Mouse (Mus musculus): Measurements from ENCODE around the gene Aebp1.
"Not testable (repeated sequence)": the region's sequence is repeated elsewhere in the genome, so short reads cannot be mapped to it uniquely, and the experiment has no call there.

Gene Aebp1

DNA sequence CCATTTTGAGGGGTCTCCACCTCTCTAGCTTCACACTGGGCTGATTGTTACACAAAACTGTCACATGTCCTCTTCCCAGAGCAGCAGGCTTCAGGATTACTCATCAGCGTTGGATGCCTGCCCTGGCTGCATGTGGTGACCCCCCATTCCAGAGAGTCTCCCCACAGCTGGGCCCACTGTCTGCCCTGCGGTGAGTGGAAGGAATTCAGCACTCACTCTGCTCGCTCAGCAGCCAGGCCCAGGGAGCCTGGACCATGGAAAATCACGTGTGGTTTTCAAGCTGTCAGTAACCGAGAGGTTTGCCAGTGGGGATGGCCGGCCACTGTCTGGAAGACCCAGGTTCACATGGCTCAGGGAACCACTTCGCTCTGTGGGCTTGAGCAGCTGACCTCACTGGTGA lies 5.8 kb upstream of the Aebp1 start:
- peak; percentile 74 to 78 for DNase-seq (ENCODE audit: low spot score in 2 of 2)

DNA sequence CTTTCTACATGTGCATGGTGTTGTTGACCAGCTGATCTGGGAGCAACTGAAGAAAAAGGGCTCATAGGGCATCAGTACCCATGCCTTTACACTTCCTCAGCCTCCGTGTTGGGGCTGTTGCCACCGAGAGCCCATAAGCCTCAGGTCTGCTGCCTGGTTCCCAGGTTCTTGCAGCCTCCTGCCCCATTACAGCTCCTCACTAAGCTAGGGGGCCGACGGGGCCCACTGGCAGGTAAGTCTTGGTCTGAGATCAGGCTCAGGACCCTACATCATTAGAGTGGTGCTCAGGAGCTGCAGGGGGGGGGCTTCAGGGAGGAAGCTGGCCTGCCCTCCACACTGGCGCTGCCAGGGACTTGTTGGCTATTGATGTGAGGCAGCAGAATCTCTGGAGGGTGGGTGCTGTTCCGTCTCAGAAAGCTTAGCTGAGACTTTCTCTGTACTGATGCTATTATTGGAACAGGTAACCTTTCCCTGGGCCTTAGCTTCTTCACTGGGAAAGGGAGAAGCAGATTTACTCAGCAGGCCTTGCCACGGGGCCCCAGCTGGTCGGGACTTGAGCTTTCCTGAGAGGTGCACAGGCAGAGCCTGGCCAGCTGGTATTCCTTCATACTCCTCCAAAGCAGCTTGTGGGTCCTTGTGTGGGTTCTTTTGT lies 5.1 kb upstream of the Aebp1 start:
- no peak for DNase-seq (ENCODE audit: low spot score in 2 of 2)

DNA sequence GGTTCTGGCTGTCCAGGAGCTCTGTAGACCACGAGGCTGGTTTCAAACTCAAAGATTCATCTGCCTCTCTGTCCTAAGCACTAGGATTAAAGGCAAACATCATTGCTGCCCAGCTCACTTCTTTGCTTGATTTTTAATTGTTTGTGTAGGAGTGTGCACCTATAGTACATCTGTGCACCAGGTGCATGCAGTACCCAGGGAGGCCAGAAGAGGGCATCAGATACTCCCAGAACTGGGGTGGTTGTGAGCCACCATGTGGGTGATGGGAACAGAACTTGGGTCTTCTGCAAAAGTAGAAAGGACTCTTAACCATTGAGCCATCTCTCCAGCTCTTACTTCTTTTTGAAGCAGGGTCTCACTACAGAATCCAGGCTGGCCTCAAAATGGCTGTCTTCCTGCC lies 3.0 kb upstream of the Aebp1 start:
- no peak for DNase-seq (ENCODE audit: low spot score in 2 of 2)

DNA sequence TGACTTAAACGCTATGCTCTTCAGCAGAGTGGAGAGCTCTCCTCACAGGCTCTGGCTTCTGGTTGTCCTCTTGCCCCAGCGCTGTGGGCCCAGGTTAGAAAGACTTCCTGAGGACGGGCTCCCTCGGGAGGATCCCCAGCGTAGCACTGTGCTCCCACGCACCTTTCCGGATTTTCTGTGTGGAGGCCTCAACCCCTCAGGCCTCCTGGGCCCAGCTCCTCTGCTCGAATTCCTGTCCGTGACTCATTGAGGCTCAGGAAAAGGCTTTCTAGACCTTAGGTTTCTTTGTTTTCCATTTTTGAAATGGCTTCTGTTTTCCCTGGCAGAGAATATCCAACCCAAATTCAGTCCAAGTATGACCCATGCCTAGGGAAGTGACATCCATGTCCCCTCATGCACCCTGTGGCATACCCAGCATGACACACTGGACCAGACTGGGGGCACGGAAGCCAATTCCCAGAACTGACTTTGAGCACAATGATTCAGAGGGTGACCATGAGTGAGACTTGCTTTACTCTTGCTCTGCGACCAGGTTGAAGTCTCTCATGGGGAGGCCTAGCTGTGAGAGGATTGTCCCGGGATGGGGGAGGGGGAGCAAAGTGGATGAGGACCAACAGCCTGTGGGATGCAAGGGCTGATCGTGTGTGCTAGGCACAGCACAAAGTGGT lies 1.7 kb upstream of the Aebp1 start:
- no peak for DNase-seq (ENCODE audit: low spot score in 2 of 2)

DNA sequence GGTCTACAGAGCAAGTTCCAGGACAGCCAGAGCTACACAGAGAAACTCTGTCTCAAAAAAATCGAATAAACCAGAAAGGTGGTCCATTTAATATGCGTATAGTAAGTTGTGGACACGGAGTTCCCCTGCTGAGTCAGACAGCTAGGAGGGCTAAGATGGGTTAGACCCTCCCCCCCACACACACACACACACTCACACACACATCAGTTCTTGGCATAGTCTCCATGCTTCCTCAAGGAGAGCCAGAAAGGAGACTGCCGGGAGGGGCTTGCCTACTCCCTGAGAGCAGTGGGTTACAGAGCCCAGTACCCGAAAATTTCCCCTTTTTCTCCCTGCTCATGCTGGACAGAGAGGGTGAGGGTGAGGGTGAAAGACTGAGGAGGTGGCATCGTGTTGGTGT lies 1.1 kb upstream of the Aebp1 start:
- no peak for DNase-seq (ENCODE audit: low spot score in 2 of 2)

DNA sequence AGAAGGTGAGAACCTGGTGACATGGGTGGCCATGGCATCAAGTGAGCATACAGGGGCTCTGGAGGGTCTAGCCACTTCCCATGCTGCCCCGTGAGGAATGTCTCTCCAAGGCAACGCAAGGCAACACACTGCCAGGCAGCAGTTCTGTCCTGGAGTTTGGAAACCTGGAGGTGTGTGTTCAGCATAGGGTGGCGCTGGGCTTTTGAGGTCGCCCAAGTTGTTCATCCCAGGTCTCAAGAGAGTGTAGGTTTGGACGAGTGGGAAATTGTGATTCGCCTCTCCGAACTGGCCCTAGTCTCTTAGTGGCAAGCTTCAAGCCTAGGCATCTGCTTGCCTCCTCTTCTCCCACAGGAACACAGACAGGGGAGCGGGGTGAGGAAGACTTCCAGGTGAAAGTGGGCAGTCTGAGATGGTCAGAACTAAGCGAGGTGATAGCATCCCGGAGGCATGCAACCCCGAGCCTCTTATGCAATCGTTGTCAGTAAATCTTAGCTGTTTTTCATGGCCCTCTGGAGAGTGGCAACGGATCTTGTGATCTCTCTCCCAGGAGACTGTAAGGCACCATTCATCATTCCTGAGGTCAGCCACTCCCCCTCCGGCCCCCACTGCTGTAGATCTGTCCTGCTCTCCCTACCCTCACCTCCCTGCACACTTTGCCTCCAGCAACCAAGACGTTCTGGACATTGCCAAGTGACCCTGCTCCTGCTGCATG lies 803 bp downstream of the Aebp1 start:
- DNase-seq (ENCODE audit: low spot score in 2 of 2) = peak in 1 of 2 experiments; percentile 33

DNA sequence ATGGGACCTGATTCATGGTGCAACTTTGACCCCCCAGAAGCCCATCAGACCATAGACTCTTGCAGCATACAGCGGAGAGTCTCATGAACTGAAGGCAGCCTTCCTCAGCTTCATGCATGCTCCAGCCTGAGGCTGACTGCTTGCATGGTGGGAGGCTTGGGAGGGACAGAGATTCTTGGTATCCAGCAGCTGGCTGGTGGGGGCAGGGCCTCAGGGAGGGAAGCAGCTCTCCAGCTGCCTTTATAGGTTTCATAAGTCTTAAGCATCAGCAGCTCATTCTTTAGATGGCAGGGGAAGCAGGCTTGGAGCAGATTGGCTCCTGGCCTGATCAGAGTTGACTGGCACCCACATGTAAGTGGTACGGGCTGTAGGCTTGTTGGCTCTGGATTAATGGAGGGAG lies 5.4 kb downstream of the Aebp1 start:
- no peak for DNase-seq (ENCODE audit: low spot score in 2 of 2)

DNA sequence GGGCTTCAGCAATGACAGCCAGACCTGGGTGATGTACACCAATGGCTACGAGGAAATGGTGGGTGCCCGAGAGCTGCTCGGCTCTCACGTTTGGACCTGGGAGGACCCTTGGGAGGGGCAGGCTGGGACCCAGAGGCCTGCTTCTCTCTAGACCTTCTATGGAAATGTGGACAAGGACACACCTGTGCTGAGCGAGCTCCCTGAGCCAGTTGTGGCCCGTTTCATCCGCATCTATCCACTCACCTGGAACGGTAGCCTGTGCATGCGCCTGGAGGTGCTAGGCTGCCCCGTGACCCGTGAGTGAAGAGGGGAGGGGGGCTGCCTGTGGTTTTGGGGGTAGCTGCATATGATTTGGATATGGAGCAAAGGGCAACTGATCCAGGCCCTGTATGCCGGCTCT lies 6.6 kb downstream of the Aebp1 start:
- DNase-seq (ENCODE audit: low spot score in 2 of 2) = no peak

DNA sequence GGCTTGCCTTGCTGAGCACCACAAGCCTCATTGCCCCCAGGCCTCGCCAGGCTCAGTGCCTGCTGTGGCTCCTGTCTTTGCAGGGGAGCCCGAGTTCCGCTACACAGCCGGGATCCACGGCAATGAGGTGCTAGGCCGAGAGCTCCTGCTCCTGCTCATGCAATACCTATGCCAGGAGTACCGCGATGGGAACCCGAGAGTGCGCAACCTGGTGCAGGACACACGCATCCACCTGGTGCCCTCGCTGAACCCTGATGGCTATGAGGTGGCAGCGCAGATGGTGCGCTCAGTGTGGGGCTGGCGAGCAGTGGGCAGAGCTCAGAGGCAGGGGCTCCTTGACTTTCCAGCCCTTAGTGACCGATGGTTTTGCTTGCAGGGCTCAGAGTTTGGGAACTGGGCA lies 7.6 kb downstream of the Aebp1 start:
- no peak for DNase-seq (ENCODE audit: low spot score in 2 of 2)

DNA sequence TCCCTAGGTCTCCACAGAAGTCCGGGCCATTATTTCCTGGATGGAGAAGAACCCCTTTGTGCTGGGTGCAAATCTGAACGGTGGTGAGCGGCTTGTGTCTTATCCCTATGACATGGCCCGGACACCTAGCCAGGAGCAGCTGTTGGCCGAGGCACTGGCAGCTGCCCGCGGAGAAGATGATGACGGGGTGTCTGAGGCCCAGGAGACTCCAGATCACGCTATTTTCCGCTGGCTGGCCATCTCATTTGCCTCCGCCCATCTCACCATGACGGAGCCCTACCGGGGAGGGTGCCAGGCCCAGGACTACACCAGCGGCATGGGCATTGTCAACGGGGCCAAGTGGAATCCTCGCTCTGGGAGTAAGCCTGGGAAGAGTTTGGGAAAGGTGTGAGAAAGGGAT lies 8.3 kb downstream of the Aebp1 start:
- no peak for DNase-seq (ENCODE audit: low spot score in 2 of 2)

DNA sequence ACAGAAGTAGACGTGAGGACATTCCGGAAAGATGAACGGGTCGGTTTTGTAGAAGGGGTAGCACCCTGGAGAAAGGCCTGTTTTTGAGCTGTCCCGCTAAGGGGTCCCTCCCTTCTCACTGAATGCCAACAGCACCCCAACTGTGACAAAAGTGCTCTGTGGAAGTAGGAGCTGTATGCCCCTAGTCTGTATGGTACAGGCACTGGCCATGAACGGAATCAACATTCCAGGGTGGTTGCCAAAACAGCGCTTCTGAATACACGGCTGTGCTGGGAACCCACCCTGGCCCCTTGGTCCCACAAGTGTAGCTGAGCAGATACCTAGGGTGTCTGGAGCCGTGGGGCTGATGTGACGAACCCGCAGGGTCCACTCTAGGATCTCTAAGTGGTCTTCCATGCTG lies 11.0 kb downstream of the Aebp1 start:
- DNase-seq (ENCODE audit: low spot score in 2 of 2) = no peak

DNA sequence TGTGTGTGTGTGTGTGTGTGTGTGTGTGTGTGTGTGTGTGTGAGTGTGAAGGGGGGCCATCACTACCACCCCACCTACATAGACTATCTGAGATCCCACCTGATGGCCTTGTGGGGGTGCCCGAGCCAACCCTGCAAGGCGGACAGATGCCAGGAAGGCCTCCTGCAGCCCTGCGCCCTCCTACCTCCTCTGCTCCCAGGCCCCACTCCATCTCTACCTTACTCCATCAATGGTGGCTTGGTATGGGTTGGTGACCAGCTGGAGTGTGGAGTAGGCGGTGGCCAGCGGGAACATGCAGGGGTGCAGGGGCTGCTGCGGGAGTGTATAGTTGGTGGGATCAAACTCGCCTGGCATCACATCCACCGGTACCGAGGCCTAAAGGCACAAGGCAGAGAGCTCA lies 11.4 kb downstream of the Aebp1 start:
- DNase-seq (ENCODE audit: low spot score in 2 of 2) = no peak

DNA sequence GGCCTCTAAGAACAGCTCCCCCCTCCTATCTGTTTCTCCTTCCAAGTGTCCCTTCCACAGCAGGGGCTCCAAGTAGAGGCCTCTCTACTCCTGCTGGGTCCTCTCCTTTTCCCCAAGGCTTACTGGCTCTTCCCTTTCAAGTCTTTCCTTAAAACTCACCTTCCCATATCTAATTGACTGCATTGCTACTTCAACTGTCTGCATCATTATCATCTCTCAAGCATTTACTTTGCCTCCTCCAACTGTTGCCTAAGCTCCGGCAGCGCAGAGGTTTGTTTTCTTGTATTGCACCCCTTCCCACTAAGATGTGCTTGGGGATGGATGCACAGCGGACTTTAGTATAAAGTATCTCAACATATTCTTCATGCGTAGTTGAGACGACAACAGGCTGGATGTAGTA lies 15.7 kb downstream of the Aebp1 start:
- no peak for DNase-seq (ENCODE audit: low spot score in 2 of 2)

DNA sequence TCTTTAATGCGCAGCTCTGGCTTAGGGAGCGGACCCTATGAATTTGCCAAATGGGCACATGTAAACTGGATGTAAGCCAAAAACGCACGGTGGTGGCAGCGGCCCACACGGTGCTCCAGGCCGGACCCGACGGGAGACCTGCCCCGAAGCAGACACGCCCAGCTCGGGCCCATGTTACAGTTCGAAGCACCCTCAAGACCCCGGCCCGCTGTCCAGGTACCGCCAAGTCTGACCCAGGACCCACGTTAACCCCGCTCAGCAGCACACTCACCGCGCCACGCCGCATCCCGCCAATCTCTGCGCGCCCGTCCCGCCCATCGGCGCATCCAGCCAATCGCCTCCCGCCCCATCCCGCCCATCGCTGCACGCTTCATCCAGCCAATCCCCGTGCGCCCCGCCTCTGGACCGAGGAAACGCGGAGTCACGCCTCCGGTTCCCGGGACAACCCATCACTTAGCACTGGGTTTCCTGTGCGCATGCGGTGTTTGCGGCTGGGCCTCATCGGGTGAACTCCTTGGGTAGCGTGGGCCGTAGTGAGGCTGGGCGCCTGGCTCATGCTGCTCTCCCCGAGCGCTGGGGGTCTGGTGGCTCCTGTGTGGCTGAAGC lies 16.3 kb downstream of the Aebp1 start, which contains the start of gene Pold2:
Gene Pold2, minus strand, starts transcription at position 372 of the 606 bp plus-strand sequence.
- DNase-seq (ENCODE audit: low spot score in 2 of 2) = peak; percentile 98 to 99

DNA sequence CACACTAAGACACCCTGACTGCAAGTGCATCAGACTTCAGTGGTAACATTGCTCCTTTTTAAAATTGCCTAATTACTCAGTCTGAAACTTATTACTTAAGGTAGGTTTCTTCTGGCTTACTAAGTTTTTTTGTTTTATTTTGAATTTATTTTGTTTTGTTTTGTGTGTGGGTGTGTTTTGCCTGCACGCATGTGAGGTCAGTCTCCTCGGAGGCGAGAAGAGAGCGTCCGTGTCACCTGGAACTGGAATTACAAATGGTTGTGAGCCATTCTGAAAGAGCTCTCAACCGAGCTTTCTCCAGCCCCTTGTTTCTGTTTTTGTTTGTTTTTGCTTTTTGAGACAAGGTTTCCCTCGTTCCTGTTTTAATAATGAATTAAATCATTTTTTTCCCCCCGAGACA lies 16.9 kb downstream of the Aebp1 start:
- DNase-seq (ENCODE audit: low spot score in 2 of 2) = no peak

DNA sequence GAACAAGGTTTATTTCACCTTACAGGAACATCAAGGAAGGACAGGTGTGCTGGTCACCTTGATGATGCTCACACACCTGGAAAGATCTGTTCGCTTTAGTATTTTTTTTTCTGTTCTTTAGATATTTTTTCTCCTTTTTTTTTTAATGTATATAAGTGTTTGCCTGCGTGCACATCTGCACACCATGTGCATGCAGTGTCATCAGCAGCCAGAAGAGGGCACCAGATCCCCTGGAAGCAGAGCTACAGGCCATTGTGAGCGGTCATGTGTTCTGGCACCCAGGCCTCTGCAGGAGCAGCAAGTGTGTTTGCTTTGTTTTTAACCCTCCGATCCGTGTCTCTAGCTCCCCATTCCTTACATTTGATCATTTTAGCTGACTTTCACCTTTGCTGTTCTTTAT lies 18.2 kb downstream of the Aebp1 start:
- no peak for DNase-seq (ENCODE audit: low spot score in 2 of 2)

DNA sequence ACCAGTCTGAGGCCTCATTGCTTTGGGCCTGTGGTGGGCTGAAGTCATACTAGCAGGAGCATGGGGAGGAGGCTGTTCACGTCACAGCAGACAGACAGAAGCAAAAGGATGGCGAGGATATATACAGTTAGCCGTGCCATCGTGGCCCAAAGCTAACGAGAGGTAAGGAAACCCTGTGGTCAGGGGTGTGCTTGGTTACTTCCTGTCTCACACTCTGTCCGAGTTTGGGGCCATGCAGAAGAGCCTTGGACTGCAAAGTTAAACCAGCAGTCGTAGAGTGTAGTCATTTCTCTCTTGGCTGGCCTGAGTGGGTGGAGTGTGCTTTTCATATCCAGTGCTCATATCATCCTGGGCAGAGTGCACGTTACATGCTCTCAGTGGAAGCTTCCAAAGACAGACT lies 20.8 kb downstream of the Aebp1 start:
- DNase-seq (ENCODE audit: low spot score in 2 of 2) = no peak

DNA sequence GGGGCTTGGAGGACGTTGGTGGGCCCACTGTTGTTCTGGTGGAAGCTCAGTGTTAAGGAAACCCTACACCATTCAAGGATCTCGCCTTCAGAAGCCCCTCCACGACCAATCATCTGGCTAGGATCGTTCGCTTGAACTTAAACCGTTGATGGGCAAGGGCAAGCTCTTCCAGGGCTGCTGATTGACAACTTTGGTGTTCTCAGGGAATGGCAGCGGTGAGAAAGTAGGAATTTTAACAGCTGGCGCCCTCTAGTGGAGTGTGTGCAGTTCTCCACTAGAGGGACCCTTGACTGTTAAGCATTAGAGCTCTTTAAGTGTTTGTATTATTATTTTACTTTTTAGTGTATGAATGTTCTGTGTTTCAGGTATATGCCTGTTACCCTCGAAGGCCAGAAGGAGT lies 24.4 kb downstream of the Aebp1 start:
- DNase-seq (ENCODE audit: low spot score in 2 of 2) = peak in 1 of 2 experiments; percentile 52

DNA sequence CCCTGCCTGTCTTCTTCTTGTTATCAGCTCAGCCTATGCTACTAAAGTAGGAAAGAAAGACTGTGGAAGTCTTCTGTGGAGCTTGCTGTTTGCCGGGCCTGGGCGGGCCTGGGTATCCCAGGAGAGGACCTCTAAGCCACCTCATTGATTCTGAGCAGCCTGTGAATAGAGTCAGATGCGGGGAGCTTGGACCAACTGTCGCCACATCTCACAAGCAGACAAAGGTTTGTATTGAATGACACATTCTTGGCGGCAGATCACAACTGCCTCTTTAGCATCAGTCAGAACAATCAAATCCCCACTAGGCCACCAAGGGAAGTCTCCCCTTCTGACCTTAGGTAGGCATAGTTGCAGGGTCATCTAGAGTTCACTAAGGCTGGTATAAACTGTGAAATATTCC lies 25.5 kb downstream of the Aebp1 start:
- no peak for DNase-seq (ENCODE audit: low spot score in 2 of 2)

DNA sequence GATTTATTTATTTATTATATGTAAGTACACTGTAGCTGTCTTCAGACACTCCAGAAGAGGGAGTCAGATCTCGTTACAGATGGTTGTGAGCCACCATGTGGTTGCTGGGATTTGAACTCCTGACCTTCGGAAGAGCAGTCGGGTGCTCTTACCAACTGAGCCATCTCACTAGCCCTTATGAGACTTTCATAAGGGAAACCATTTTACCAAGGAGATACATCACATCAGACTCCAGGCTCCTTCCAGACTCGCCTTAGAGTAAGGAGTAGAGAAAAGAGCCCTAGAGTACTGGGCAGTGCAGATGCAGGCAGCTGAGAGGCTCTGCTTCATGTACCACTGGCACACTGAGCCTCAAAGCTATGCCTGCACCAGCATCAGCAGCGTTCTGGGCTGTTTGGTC lies 26.8 kb downstream of the Aebp1 start:
- DNase-seq (ENCODE audit: low spot score in 2 of 2) = not testable (repeated sequence)

DNA sequence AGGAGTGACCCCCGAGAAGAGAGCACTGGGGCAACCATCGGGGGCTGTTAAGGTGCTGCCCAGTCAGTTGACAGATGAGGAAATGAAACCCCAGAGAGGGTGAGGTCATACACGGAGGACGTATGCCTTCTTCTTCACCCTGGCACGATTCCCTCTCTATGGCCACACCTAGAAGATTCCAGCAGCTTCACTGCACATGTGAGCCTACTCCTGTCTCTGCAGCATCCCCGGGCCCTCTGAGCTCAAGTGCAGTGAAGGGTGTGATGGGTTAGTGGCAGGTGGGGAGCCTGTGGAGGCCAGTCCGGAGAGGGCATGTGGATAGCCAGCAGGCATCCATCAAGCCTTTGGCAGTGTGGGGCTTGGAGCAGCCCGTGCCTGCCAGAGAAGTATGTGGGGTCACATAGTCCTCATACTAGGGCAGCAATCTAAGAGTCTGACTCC lies 30.4 kb downstream of the Aebp1 start:
- peak; percentile 31 to 32 for DNase-seq (ENCODE audit: low spot score in 2 of 2)

DNA sequence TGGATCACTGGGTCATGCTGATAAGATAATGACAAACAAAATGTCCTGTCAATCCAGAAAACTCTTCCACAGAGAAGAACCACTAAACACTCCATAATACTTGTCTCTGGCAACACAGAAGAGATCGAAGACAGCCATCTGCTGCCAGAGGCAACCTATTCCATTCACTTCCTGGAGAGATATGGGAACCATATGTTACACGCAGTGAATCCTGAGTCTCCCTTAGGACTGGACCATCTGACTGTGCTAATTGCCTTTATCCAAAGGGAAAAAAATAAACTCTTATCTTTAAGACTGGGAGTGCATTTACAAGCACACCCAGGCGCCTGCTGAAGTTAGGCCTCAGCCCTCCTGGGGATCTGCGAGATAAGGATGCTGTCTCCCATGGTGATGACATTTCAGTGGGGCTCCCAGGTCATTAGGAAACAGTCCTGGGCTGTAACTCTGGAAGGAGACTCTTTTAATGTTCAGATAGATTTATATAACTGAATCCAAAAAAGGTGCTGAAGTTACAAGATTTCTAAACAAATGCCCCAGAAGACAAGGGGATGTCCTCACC lies 31.1 kb downstream of the Aebp1 start:
- DNase-seq (ENCODE audit: low spot score in 2 of 2) = no peak

Data from heart, adult 9 months (tissue).